Mouse (Mus musculus) forebrain, postnatal 0 days (tissue): ENCODE data around the gene Gria1. TPM values are rescaled to one million over a fixed set of nuclear protein-coding genes. Genes with fewer than 3 reads are reported as not detected.

Experiments
- ATAC-seq: fragments of 200-750 bp; cut with Nextera tagmentation; 2 replicates; pipeline ENCODE4 v1.8.0; 2017; ENCODE audit warnings: mild to moderate bottlenecking, moderate library complexity
- DNase-seq: peaks from one replicate; pipeline ENCODE4 v3.0.0-alpha.2; 2015
- H3K27ac ChIP-seq: fragments of 300-500 bp; sonication (generic); 2 replicates; pipeline ENCODE4 v1.5.1; 2014; ENCODE audit warnings: low read depth, mild to moderate bottlenecking, antibody characterized with exemption, low read length, moderate library complexity, mixed read lengths
- H3K27me3 ChIP-seq: fragments of 300-500 bp; sonication (generic); 2 replicates; pipeline ENCODE4 v1.6.1; 2014; ENCODE audit warnings: mild to moderate bottlenecking, low read length, mixed read lengths; ENCODE audit not compliant: insufficient read depth
- H3K36me3 ChIP-seq: fragments of 300-500 bp; sonication (generic); 2 replicates; pipeline ENCODE4 v1.6.1; 2014; ENCODE audit warnings: mild to moderate bottlenecking, moderate library complexity; ENCODE audit not compliant: insufficient read depth
- H3K4me1 ChIP-seq: fragments of 300-500 bp; sonication (generic); 2 replicates; pipeline ENCODE4 v1.6.1; 2014; ENCODE audit warnings: antibody characterized with exemption; ENCODE audit not compliant: insufficient read depth
- H3K4me2 ChIP-seq: fragments of 300-500 bp; sonication (generic); 2 replicates; pipeline ENCODE4 v1.6.1; 2014; ENCODE audit warnings: low read depth, mild to moderate bottlenecking, moderate library complexity
- H3K4me3 ChIP-seq: fragments of 300-500 bp; sonication (generic); 2 replicates; pipeline ENCODE4 v1.5.1; 2014; ENCODE audit warnings: low read depth, low read length, mixed read lengths
- H3K9ac ChIP-seq: fragments of 300-500 bp; sonication (generic); 2 replicates; pipeline ENCODE4 v1.6.1; 2014; ENCODE audit warnings: mild to moderate bottlenecking
- H3K9me3 ChIP-seq: fragments of 300-500 bp; sonication (generic); 2 replicates; pipeline ENCODE4 v1.6.1; 2016; ENCODE audit warnings: low read length
- CTCF ChIP-seq: sonication (generic); IDR thresholded peaks from 2 replicates; pipeline ENCODE4 v1.5.1; 2016; ENCODE audit warnings: antibody characterized with exemption, control low read depth, low read depth
- WGBS: fragments of 180-500 bp; shearing (Covaris S2); extraction: QIAGEN DNeasy Blood & Tissue Kit; methylation state at CpG from one replicate; pipeline ENCODE4 v1.1.7; 2014; 5-methylcytosine and 5-hydroxymethylcytosine counted together
- polyA plus RNA-seq: library from polyadenylated mRNA; unstranded; fragments of >200 nt; fragmentation: Nextera tagmentation; extraction: Ambion mirVana; gene quantifications from 2 replicates; pipeline ENCODE4 v1.2.1, GENCODE M21; 2015
- total RNA-seq: library from RNA; depleted of rRNA; stranded (reverse); fragments of >200 nt; gene quantifications from 2 replicates; pipeline ENCODE4 v1.2.3, GENCODE M21; 2014

Gria1 gene
- total and polyA plus RNA-seq, 2 experiments from 2014 or later, result 92.7 to 121 TPM

- DNase-seq (no peak), ATAC-seq (no peak)
- no peak overlapping the region for H3K4me3 ChIP-seq
- H3K4me1 ChIP-seq, result no peaks in the 10 kb centered on the region
- H3K9me3 ChIP-seq, result no peaks in the 10 kb centered on the region
- no peak overlapping the region for H3K27ac ChIP-seq
- no peaks in the 10 kb centered on the region for H3K36me3 ChIP-seq
- H3K4me2 ChIP-seq, result no peak overlapping the region
- 100% methylated on average over 1 of the region's 1 CpGs for WGBS
- H3K27me3 ChIP-seq, result no peaks in the 10 kb centered on the region
- TF ChIP-seq CTCF, result no peak
- no peak overlapping the region for H3K9ac ChIP-seq
Observed at GRCm38 (mm10) chr11:57306892-57307291, 295.7 kb downstream of the Gria1 start.

- WGBS, result 20% methylated on average over 3 of the region's 3 CpGs
- Histone ChIP-seq H3K4me1 (no peaks in the 10 kb centered on the region), H3K27ac (no peak overlapping the region)
Observed at GRCm38 (mm10) chr11:57317063-57317462, 305.9 kb downstream of the Gria1 start.

GRCm38 (mm10) chr11:57317478-57317877, 306.3 kb downstream of the Gria1 start:
- no peak for ATAC-seq
- no peak overlapping the region for H3K9ac ChIP-seq
- WGBS, result 56% methylated on average over 13 of the region's 13 CpGs

More at GRCm38 (mm10) chr11:57317063-57317462, 305.9 kb downstream of the Gria1 start:
- ATAC-seq (peak; percentile 78), DNase-seq (peak; percentile 58)
- Histone ChIP-seq H3K36me3 (no peaks in the 10 kb centered on the region; the same call in 1 of the 2 replicates), H3K9ac (no peak overlapping the region), H3K27me3 (no peaks in the 10 kb centered on the region), H3K4me3 (no peak overlapping the region), H3K4me2 (no peak overlapping the region), H3K9me3 (no peaks in the 10 kb centered on the region)
- TF ChIP-seq CTCF, result no peak

GRCm38 (mm10) chr11:57319374-57319773, 308.2 kb downstream of the Gria1 start:
- no peaks in the 10 kb centered on the region; the same call in 1 of the 2 replicates for H3K36me3 ChIP-seq
- no peak overlapping the region for H3K4me2 ChIP-seq
- ATAC-seq (no peak), DNase-seq (no peak)
- no peaks in the 10 kb centered on the region for H3K27me3 ChIP-seq
- WGBS, result 87% methylated on average over 3 of the region's 3 CpGs
- H3K27ac ChIP-seq, result no peak overlapping the region
- no peak overlapping the region for H3K4me3 ChIP-seq
- no peaks in the 10 kb centered on the region for H3K9me3 ChIP-seq
- no peak overlapping the region for H3K9ac ChIP-seq
- TF ChIP-seq CTCF, result no peak
- no peaks in the 10 kb centered on the region for H3K4me1 ChIP-seq

More at GRCm38 (mm10) chr11:57317478-57317877, 306.3 kb downstream of the Gria1 start:
- Histone ChIP-seq H3K27me3 (no peaks in the 10 kb centered on the region), H3K4me1 (no peaks in the 10 kb centered on the region), H3K36me3 (no peaks in the 10 kb centered on the region; the same call in 1 of the 2 replicates), H3K4me3 (no peak overlapping the region), H3K4me2 (no peak overlapping the region), H3K9me3 (no peaks in the 10 kb centered on the region), H3K27ac (peak overlapping the region; percentile 50; the same call in 1 of the 2 replicates)
- DNase-seq, result no peak
- TF ChIP-seq CTCF, result no peak

- Histone ChIP-seq H3K4me1 (no peaks in the 10 kb centered on the region), H3K27me3 (no peaks in the 10 kb centered on the region), H3K4me2 (no peak overlapping the region), H3K4me3 (no peak overlapping the region), H3K27ac (no peak overlapping the region), H3K9ac (no peak overlapping the region), H3K9me3 (no peaks in the 10 kb centered on the region), H3K36me3 (peaks cover 4% of the 10 kb centered on the region)
- ATAC-seq (no peak), DNase-seq (no peak)
- WGBS, result 78% methylated on average over 4 of the region's 4 CpGs
- TF ChIP-seq CTCF, result no peak
Observed at GRCm38 (mm10) chr11:57324099-57324498, 312.9 kb downstream of the Gria1 start.
